Mouse (Mus musculus) layer of hippocampus, adult 11-12 months (tissue): ENCODE data around the gene Cnksr1.

Experiments used
- DNase-seq: peaks from one replicate; pipeline ENCODE4 v3.0.0; 2022; ENCODE audit warnings: low spot score

The Cnksr1 gene

GRCm38 (mm10) chr4:134203340-134203896, 34.8 kb downstream of the Cnksr1 start:
- no peak for DNase-seq

- no peak for DNase-seq
These were observed 35.3 kb downstream of the Cnksr1 start, which contains the start of gene Gm7534 for GRCm38 (mm10) chr4:134202904-134203303. TSS of gene Gm7534 (minus strand) at chr4:134203004.

- DNase-seq = no peak
These were observed 38.8 kb downstream of the Cnksr1 start for GRCm38 (mm10) chr4:134199371-134199770.

- no peak for DNase-seq
These were observed 51.9 kb downstream of the Cnksr1 start for GRCm38 (mm10) chr4:134186268-134186667.

- no peak for DNase-seq
These were observed 52.6 kb downstream of the Cnksr1 start for GRCm38 (mm10) chr4:134185569-134185968.

GRCm38 (mm10) chr4:134183711-134184110, 54.5 kb downstream of the Cnksr1 start:
- DNase-seq = no peak

- no peak for DNase-seq
These were observed 56.4 kb downstream of the Cnksr1 start for GRCm38 (mm10) chr4:134181825-134182224.

- no peak for DNase-seq
These were observed 57.1 kb downstream of the Cnksr1 start for GRCm38 (mm10) chr4:134181112-134181511.
